Mouse (Mus musculus) gastrocnemius, postnatal 14 days (tissue): ENCODE data around the gene Gbx1. TPM values are rescaled to one million over a fixed set of nuclear protein-coding genes. Genes with fewer than 3 reads are reported as not detected.

Experiments used
- total RNA-seq, 2 experiments: library from RNA; stranded (reverse); gene quantifications; 2 replicates each; pipeline ENCODE4 v1.2.3; 2021

The Gbx1 gene
- total RNA-seq, 2 experiments from 2014 or later: not detected

Other genes with a start within 250 kb of the Gbx1 start
- 1 to 10 TPM; 1.8 to 4.2 TPM for gene Kcnh2, start 175.6 kb downstream of the Gbx1 start, total RNA-seq
- 10 to 100 TPM in 1 of 2 experiments, 1 to 10 TPM in 1; 8.6 to 10.6 TPM for gene Nos3, start 162.4 kb downstream of the Gbx1 start, total RNA-seq
- gene Atg9b, start 135.1 kb downstream of the Gbx1 start, total RNA-seq: under 1 TPM; 0.11 to 0.14 TPM
- gene Abcb8, start 133.5 kb downstream of the Gbx1 start, total RNA-seq: 10 to 100 TPM; 36.2 to 43.6 TPM
- gene Asic3, start 113.8 kb downstream of the Gbx1 start, total RNA-seq: under 1 TPM in 1 of 2 experiments, not detected in 1; 0.29 TPM
- 10 to 100 TPM; 12.4 to 13.4 TPM for gene Cdk5, start 103.7 kb downstream of the Gbx1 start, total RNA-seq
- 10 to 100 TPM; 21.7 to 22.8 TPM for gene Slc4a2, start 103.4 kb downstream of the Gbx1 start, total RNA-seq
- 100 to 1,000 TPM; 132 to 146 TPM for gene Fastk, start 81.9 kb downstream of the Gbx1 start, total RNA-seq
- 10 to 100 TPM; 11.4 to 13.7 TPM for gene Tmub1, start 79.3 kb downstream of the Gbx1 start, total RNA-seq
- 10 to 100 TPM; 44.7 to 49.8 TPM for gene Agap3, start 75.0 kb downstream of the Gbx1 start, total RNA-seq
- 10 to 100 TPM; 36.2 to 38.4 TPM for gene Asb10, start 13.8 kb upstream of the Gbx1 start, total RNA-seq
- gene 4931409K22Rik, start 29.6 kb upstream of the Gbx1 start, total RNA-seq: not detected
- gene Abcf2, start 50.3 kb upstream of the Gbx1 start, total RNA-seq: 10 to 100 TPM; 78.5 to 84.4 TPM
- 10 to 100 TPM; 15.8 to 17.9 TPM for gene Chpf2, start 59.5 kb upstream of the Gbx1 start, total RNA-seq
- 100 to 1,000 TPM in 1 of 2 experiments, 10 to 100 TPM in 1; 95.1 to 113 TPM for gene Smarcd3, start 97.2 kb upstream of the Gbx1 start, total RNA-seq
- 10 to 100 TPM; 21.7 to 23.6 TPM for gene Nub1, start 158.3 kb upstream of the Gbx1 start, total RNA-seq
- gene Wdr86, start 203.5 kb upstream of the Gbx1 start, total RNA-seq: under 1 TPM; 0.07 to 0.35 TPM
- 1 to 10 TPM in 1 of 2 experiments, not detected in 1; 1.7 TPM for gene Crygn, start 230.8 kb upstream of the Gbx1 start, total RNA-seq